Mouse (Mus musculus) right cerebral cortex, postnatal 14 days (tissue): ENCODE measurements around the gene Pced1a.
"Not testable (repeated sequence)": the region's sequence is repeated elsewhere in the genome, so short reads cannot be mapped to it uniquely, and the experiment has no call there.

Experiments used
- DNase-seq: peaks from one replicate; pipeline ENCODE4 v3.0.0; 2022

Gene Pced1a

DNA sequence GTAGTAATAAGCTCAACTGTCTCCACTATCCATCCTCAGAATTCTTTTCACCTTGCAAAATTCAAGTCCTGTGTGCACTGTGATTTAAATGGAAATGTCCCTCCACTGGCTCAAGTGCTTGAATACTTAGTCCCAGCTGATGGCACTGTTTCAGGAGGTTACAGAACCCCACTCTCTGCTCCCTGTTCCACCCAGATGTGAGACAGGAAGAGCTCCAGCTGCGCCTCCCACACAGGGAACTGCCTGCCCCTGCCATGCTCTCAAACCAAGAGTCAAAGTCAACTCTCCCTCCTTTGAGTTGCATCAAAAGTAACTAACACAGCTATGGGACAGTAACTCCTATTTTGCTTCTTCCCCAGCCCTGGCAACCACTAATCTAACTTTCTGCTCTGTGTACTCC, 38.3 kb downstream of the Pced1a start:
- DNase-seq, result no peak

DNA sequence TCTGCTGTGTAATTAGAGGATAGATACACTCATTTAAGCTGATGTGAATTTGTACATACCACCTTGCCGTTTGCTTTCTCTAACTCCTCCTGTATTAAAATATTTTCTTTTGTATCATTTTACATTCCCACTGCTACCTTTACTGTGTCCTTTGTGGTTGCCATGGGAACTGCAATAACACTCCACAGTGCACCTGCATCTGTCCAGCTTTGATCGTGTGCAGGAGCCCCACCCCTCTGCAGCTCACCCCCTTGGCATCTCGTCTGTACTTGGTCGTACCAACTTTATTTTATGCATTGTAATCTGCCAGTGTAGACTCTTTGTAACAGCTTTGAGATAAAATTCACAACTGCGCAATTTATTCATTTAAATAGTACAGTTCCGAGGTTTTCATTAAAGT, 40.6 kb downstream of the Pced1a start:
- DNase-seq, result no peak

DNA sequence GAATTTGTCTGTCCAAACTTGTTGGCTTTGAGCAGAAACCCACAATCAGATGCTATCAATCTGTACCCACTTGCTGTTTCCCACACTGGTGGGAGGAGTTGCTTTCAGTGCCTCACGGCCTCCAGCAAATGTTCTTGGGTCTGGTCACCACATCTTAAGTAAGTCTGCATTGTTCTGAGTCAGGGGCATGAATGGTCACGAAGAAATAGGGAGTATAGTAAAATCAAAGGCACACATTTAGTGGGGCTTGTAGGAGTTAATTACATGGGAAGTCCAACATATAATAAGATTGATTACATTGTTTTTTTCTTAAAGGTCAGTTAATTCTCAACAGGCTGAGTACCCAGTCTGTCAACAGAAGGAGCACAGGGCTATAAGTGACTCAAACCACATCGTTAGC, 41.3 kb downstream of the Pced1a start:
- DNase-seq, result no peak

DNA sequence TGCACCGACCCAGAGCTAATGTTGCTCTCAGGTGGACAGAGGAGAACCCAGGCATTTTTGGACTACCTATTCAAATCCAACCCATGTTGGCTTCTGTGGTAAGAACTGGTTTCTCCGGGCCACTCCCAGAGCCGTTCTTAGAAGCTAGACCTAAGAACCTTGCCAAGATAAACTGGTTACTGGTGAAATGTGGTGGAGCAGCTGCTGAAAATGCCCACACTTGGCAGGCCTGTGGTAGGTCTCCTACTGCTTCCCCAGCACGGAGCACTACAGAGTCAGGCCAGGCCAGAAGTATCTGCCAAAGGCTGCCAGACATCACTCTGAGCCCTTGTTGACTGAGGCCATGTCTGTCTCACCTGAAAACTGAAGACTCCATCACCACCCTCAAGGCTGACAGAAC, 49.5 kb downstream of the Pced1a start:
- no peak for DNase-seq

DNA sequence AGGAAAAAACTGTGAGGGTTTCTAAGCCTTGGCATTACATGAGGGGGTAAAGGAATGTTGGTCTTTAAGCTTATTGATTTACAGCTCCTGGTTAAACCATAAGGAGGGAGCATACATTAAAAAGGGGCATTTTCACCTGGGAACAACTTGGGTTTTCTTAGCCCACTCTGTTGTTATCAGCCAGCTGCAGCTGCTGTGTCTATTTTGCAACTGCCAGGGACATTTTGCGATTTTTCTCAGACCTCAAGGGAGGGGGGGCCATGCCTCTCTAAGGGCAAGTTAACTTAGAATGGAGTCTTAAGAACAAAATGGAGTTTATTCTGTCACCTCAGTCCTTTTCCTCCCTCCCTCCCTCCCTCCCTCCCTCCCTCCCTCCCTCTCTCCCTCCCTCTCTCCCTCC, 51.5 kb downstream of the Pced1a start:
- not testable (repeated sequence) for DNase-seq

DNA sequence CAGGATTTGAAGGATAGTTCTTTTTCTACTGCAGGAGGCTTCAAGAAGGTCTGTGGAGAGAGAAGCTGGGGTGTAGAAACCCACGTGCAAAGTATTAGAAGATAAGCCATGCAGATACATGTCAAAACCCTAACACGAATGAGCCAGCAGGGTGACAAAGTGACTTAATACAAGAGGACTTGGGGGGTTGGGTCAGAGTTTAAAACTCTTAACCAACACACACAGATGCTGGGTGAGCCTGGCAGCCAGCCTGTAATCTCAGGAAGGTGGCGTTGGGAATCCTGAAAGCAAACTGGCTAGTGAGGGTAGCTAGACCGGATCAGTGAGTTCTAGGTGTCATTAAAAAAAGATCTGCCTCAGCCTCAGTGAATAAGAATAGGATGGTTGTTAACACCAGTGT, 57.1 kb downstream of the Pced1a start:
- no peak for DNase-seq
